Mouse (Mus musculus): ENCODE data around the gene Ajap1. TPM values are rescaled to one million over a fixed set of nuclear protein-coding genes. Genes with fewer than 3 reads are reported as not detected.

Ajap1 gene
- polyA plus RNA-seq (2015; fragmentation: Nextera tagmentation; extraction: Ambion mirVana): 12.9 and 15.4 TPM in 2 replicates

DNA sequence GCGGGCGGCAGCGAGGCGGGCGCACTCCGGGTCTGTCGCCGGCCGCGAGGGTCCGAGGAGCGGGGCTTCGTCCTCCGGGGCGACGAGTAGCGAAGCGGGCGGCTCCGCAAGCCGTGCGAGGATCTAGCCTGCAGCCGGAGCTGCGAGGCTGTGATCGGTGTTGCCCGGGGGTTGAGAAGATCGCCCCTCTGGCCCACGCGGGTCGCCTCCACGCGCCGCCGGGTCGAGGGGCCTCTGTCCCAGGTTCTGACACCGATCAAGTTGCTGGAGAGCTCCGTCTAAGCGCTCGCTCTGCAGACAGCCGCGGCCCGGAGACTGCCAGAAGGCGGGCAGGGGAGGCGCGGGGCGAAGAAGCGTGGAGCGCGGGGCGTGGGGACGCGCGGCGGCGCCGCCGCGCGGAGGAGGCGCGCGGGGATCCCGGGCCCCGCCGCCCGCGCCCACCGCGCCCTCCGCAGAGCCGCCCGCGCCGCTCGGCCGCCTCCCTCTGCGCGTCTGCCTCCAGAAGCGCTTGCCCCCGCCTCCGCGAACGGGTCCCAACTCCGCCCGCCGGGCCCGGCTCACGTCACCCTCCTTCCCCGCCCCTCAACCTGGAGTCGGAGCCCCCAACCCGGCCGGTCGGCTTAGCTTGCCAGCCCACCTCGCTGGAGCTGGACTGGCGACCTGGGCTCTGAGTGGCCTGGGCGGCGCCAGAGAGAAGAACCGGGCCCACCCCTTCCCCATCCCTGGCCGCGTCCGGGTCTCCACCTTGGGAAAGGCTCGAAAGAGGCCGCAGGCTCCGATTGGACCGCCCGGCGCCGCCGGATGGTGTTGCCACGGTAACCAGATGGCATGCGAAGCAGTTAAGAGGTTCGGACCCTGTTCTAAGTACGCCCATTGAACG is at the start of gene Ajap1:
TSS of gene Ajap1 (minus strand) at position 353 of the 880 bp plus-strand sequence.
- peaks cover 73% of the 10 kb centered on the region for H3K4me1 ChIP-seq (replicated peaks)
- H3K27ac ChIP-seq (replicated peaks): peak within 1 kb of the TSS; percentile 84
- no peaks in the 10 kb centered on the region for H3K36me3 ChIP-seq
- peak within 1 kb of the TSS; percentile 78 for H3K9ac ChIP-seq
- H3K27me3 ChIP-seq: no peaks in the 10 kb centered on the region
- peak within 1 kb of the TSS; percentile 70 for H3K4me3 ChIP-seq
- peak; percentile 63 for ATAC-seq (ENCODE audit: low FRiP score, low read depth)
- peak within 1 kb of the TSS; percentile 86 for H3K4me2 ChIP-seq
- WGBS: under 1% methylated on average over 86 of the region's 114 CpGs
- no peaks in the 10 kb centered on the region for H3K9me3 ChIP-seq

DNA sequence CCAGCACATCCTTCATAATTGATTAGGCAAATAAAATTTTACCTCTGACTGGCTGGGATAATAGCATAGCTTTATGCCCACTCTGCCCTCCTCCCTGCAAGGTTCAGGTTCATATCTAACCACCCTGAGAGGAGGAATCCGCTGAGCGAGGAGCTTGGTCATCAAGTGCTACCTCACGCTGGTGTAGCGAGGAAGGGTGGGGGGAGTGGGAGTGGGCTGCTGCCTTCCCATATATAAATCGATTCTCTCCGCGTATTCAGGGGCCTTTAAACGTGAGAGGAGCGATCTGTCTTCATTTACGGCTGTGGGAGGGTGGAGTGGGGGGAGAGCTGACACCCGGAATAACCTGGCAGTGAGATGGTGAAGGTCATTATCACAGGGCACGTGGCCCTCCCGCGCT is 47.9 kb upstream of the Ajap1 start:
- H3K9me3 ChIP-seq: no peaks in the 10 kb centered on the region
- 0 out of 2 replicates have a peak overlapping the region, but pooled peaks have one; percentile 30 for H3K27ac ChIP-seq (replicated peaks)
- no peak overlapping the region for H3K4me2 ChIP-seq
- no peaks in the 10 kb centered on the region for H3K36me3 ChIP-seq
- peak; percentile 56; the same call in 1 of the 2 replicates for ATAC-seq (ENCODE audit: low FRiP score, low read depth)
- peaks cover 8% of the 10 kb centered on the region; the same call in 1 of the 2 replicates for H3K4me1 ChIP-seq (replicated peaks)
- H3K4me3 ChIP-seq: no peak overlapping the region
- H3K27me3 ChIP-seq: no peaks in the 10 kb centered on the region
- WGBS: 46% methylated on average over 14 of the region's 14 CpGs
- H3K9ac ChIP-seq: no peak overlapping the region

DNA sequence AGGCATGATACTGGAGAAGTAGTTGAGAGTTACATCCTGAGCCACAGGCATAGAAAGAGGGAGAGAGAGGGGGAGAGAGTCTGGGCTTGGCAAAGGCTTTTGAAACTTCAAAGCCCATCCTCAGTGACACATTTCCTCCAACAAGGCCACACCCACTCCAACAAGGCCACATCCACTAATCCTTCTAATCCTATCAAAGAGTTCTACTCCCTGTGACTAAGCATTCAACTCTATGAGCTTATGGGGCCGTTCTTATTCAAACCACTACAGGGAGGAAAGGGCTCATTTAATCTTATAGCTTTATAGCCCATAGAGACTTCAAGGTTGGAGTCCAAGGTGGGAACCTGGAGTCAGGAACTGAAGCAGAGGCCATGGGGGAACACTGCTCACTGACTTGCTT is 39.0 kb upstream of the Ajap1 start:
- no peaks in the 10 kb centered on the region for H3K4me1 ChIP-seq (replicated peaks)
- no peaks in the 10 kb centered on the region for H3K27me3 ChIP-seq
- 58% methylated on average over 1 of the region's 1 CpGs for WGBS
- H3K9me3 ChIP-seq: no peaks in the 10 kb centered on the region
- no peak overlapping the region for H3K4me3 ChIP-seq
- H3K36me3 ChIP-seq: no peaks in the 10 kb centered on the region
- H3K4me2 ChIP-seq: no peak overlapping the region
- H3K9ac ChIP-seq: no peak overlapping the region
- ATAC-seq (ENCODE audit: low FRiP score, low read depth): no peak
- H3K27ac ChIP-seq (replicated peaks): no peak overlapping the region

DNA sequence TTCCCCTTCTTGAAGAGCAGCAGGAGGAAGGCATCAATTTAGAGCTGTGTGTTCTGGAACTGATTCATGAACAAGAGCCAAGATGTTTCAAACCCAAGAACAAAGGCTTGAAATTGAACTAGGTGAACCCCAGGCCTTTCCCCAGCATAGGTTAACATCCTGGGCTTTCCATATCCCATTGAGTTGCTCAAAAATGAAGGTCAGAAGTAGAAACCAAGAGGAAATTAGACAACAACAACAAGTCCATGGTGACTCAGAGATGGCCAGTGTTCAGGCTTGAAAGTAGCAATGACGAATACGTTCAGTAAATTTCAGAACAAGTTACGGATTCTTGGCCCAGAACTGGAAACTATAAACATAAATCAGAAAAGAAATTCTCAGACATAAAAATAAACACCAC is 37.3 kb upstream of the Ajap1 start:
- Histone ChIP-seq H3K27ac (replicated peaks) (no peak overlapping the region), H3K36me3 (no peaks in the 10 kb centered on the region), H3K9ac (no peak overlapping the region), H3K4me2 (no peak overlapping the region), H3K9me3 (no peaks in the 10 kb centered on the region), H3K4me3 (no peak overlapping the region), H3K4me1 (replicated peaks) (peaks cover 8% of the 10 kb centered on the region), H3K27me3 (no peaks in the 10 kb centered on the region)
- 92% methylated on average over 3 of the region's 3 CpGs for WGBS
- ATAC-seq (ENCODE audit: low FRiP score, low read depth): no peak

DNA sequence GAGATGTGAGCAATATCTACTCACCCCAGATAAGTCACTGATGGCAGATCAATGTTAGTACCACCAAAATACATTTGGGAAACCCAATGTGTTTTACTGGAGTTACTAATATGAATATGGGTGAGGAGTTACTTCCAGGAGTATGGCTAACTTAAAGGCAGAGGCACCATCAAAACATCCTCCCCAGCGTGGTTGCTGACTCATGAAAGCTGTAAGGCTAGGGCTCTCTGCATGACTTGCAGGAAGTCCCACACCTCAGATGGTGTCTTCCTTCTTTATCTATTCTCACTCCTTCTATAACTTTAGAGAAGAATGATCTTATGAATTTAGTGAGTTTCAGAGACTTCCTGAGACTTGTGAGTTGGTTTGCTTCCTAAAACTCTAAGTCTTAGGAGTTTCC is 36.7 kb upstream of the Ajap1 start:
- Histone ChIP-seq H3K4me2 (no peak overlapping the region), H3K9ac (no peak overlapping the region), H3K9me3 (no peaks in the 10 kb centered on the region), H3K4me1 (replicated peaks) (peaks cover 8% of the 10 kb centered on the region), H3K27ac (replicated peaks) (no peak overlapping the region), H3K4me3 (no peak overlapping the region), H3K27me3 (no peaks in the 10 kb centered on the region), H3K36me3 (no peaks in the 10 kb centered on the region)
- 83% methylated on average over 1 of the region's 1 CpGs for WGBS
- ATAC-seq (ENCODE audit: low FRiP score, low read depth): no peak

DNA sequence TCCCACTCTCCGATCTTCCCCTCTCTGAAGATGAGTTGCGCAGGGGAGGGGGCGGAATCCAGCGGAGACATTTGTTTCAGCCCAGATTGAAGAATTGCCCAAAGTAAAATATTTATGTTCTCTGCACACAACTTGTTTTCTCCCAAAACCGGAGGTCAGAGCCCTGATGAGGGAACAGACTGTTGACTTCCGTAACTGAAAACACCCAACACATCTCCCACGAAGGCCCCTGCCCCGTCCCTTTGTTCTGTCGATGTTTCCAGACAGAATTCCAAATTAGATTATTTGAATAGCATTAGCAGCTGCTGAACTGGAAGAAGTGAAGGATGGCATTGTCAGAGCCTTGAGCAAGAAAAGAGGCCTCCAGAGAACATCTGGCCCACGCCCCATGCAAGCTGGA is 33.2 kb upstream of the Ajap1 start:
- Histone ChIP-seq H3K27me3 (no peaks in the 10 kb centered on the region), H3K4me2 (no peak overlapping the region), H3K9me3 (no peaks in the 10 kb centered on the region), H3K9ac (no peak overlapping the region), H3K36me3 (no peaks in the 10 kb centered on the region), H3K4me1 (replicated peaks) (peaks cover 8% of the 10 kb centered on the region), H3K27ac (replicated peaks) (no peak overlapping the region), H3K4me3 (no peak overlapping the region)
- no peak for ATAC-seq (ENCODE audit: low FRiP score, low read depth)
- 34% methylated on average over 10 of the region's 10 CpGs for WGBS

DNA sequence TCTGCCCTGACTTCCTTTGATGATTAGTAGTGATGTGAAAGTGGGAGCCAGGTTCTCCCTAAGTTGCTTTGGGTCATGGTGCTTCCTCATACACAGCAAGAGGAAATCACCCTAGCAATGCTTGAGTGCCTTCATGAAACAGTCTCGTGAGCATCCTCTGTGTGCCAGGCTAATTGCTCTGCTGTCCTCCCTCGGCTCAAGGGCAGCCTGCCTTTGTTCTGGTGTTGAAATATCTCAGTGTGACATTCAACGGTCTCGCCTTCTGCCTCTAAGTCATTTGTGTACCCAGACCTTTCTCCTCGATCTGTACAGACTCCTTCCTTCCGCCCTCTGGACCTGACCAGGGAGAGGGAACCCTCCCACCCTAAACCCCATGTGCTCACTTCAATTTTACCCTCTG is 31.5 kb upstream of the Ajap1 start:
- no peak overlapping the region for H3K4me2 ChIP-seq
- no peak overlapping the region for H3K4me3 ChIP-seq
- ATAC-seq (ENCODE audit: low FRiP score, low read depth): no peak
- H3K27ac ChIP-seq (replicated peaks): no peak overlapping the region
- no peaks in the 10 kb centered on the region for H3K9me3 ChIP-seq
- no peak overlapping the region for H3K9ac ChIP-seq
- whole genome bisulfite sequencing: 62% methylated on average over 6 of the region's 6 CpGs
- peaks cover 8% of the 10 kb centered on the region for H3K4me1 ChIP-seq (replicated peaks)
- no peaks in the 10 kb centered on the region for H3K27me3 ChIP-seq
- no peaks in the 10 kb centered on the region for H3K36me3 ChIP-seq

DNA sequence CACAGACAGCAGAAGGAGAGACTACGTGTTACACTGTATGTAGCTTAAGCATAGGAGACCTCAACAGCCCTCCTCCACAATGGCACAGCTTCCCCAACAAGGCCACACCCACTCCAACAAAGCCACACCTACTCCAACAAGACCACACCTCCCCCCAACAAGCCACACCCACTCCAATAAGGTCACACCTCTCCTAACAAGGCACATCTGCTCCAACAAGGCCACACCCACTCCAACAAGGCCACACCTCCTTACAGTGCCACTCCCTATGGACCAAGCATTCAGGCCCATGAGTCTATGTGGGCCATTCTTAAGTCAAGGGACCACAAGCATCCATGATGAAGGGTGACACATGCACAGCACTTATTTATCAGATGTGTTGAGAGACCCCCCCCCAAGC is 28.9 kb upstream of the Ajap1 start:
- H3K9ac ChIP-seq: no peak overlapping the region
- peaks cover 8% of the 10 kb centered on the region for H3K4me1 ChIP-seq (replicated peaks)
- H3K9me3 ChIP-seq: no peaks in the 10 kb centered on the region
- no peaks in the 10 kb centered on the region for H3K27me3 ChIP-seq
- H3K4me3 ChIP-seq: no peak overlapping the region
- ATAC-seq (ENCODE audit: low FRiP score, low read depth): no peak
- H3K36me3 ChIP-seq: no peaks in the 10 kb centered on the region
- 90% methylated on average over 1 of the region's 1 CpGs for WGBS
- H3K27ac ChIP-seq (replicated peaks): no peak overlapping the region
- H3K4me2 ChIP-seq: no peak overlapping the region

DNA sequence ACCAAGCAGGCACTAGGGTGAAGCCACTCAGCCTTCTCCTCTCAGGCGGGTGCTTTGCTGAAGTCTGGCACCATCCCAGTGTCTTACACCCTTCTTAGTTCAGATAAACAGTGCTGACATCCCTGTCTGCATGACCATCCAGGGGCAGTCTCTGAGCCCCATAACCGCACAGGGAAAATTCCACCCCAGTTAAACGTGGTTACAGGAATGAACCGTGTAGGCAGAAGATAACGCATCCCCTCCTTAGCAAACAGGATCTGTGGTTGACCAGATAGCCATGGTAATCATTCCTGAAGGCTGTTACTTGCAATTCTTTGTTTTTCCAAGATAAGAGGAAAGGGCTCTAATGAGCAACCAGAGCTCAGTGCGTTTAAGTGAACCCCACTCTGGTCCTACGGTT is 19.3 kb upstream of the Ajap1 start:
- ATAC-seq (ENCODE audit: low FRiP score, low read depth): no peak

DNA sequence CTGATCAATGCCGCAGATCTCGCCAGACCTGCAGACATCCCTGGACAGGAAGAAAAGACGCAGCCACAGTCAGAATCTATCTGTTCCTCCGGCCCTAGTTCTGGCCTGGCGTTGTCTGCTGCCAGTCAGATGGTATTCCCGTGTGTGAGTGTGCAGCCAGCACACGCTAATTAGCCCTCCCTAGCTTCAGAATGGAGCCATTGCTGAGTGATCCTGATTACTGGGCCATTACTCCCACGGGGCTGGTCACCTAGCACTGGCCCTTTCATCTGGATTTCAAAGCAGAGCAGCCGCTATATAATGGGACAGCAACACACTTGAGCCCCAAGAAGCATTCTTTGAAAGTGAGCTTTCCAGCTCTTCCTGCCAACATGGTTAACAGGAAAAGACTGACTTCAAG is 9.8 kb upstream of the Ajap1 start:
- no peak for ATAC-seq (ENCODE audit: low FRiP score, low read depth)
- no peaks in the 10 kb centered on the region for H3K36me3 ChIP-seq
- no peaks in the 10 kb centered on the region for H3K27me3 ChIP-seq
- 44% methylated on average over 9 of the region's 9 CpGs for WGBS
- H3K9ac ChIP-seq: no peak overlapping the region
- H3K4me3 ChIP-seq: no peak overlapping the region
- H3K4me2 ChIP-seq: no peak overlapping the region
- H3K9me3 ChIP-seq: no peaks in the 10 kb centered on the region
- H3K27ac ChIP-seq (replicated peaks): no peak overlapping the region
- no peaks in the 10 kb centered on the region for H3K4me1 ChIP-seq (replicated peaks)

More for the DNA sequence above, 19.3 kb upstream of the Ajap1 start:
- Histone ChIP-seq H3K9me3 (no peaks in the 10 kb centered on the region), H3K36me3 (no peaks in the 10 kb centered on the region), H3K9ac (no peak overlapping the region), H3K27ac (replicated peaks) (no peak overlapping the region), H3K4me1 (replicated peaks) (no peaks in the 10 kb centered on the region), H3K27me3 (no peaks in the 10 kb centered on the region), H3K4me2 (no peak overlapping the region), H3K4me3 (no peak overlapping the region)
- WGBS: 87% methylated on average over 7 of the region's 7 CpGs

DNA sequence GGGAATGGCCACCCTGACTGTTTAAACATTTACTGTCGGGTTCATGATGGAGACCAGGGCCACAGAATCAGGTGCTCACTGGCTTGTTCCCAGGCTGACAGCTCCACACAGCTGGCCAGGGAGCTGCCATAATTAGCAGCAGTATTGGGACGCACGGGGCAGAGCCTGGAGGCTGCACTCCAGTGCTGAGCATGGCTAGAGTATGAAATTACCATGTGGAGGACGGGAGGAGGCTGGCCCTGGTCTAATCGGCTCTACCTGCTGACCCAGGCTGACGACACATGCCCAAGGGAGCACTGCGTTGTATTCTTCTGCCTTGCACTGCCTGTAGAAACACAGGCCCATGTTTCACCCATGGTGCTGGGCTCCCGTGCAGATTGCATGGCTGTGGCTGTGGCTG is 6.5 kb upstream of the Ajap1 start:
- no peak overlapping the region for H3K4me3 ChIP-seq
- no peaks in the 10 kb centered on the region for H3K9me3 ChIP-seq
- H3K9ac ChIP-seq: no peak overlapping the region
- 55% methylated on average over 8 of the region's 8 CpGs for WGBS
- H3K4me1 ChIP-seq (replicated peaks): peaks cover 13% of the 10 kb centered on the region
- H3K27ac ChIP-seq (replicated peaks): no peak overlapping the region
- no peaks in the 10 kb centered on the region for H3K36me3 ChIP-seq
- no peak overlapping the region for H3K4me2 ChIP-seq
- no peak for ATAC-seq (ENCODE audit: low FRiP score, low read depth)
- H3K27me3 ChIP-seq: no peaks in the 10 kb centered on the region

DNA sequence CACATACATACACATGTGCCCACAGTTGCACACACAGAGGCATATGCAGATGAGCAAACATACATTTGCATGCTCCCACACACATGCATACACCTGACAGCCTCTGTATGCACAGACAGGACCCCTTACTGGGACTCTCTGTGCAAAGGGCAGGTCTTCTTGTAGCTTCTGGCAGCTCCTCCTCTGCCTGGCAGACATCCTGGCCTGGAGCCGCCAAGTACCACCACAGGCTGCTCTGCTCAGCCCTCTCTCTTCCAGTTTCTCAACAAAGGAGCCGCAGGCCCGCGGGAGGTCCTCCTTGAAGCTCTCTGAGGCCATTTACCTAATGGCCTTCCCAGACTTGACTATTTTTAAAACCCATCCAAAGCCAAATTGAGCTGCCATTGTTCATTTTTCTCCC is 3.3 kb upstream of the Ajap1 start:
- WGBS: 14% methylated on average over 4 of the region's 4 CpGs
- H3K27ac ChIP-seq (replicated peaks): no peak overlapping the region
- no peaks in the 10 kb centered on the region for H3K9me3 ChIP-seq
- no peak overlapping the region for H3K4me2 ChIP-seq
- no peak overlapping the region for H3K9ac ChIP-seq
- no peak for ATAC-seq (ENCODE audit: low FRiP score, low read depth)
- no peaks in the 10 kb centered on the region for H3K36me3 ChIP-seq
- no peaks in the 10 kb centered on the region for H3K27me3 ChIP-seq
- H3K4me1 ChIP-seq (replicated peaks): peaks cover 43% of the 10 kb centered on the region
- no peak overlapping the region for H3K4me3 ChIP-seq
